Comparison of ENCODE assay signal across 8 mouse cellular contexts in the genomic region with DNA sequence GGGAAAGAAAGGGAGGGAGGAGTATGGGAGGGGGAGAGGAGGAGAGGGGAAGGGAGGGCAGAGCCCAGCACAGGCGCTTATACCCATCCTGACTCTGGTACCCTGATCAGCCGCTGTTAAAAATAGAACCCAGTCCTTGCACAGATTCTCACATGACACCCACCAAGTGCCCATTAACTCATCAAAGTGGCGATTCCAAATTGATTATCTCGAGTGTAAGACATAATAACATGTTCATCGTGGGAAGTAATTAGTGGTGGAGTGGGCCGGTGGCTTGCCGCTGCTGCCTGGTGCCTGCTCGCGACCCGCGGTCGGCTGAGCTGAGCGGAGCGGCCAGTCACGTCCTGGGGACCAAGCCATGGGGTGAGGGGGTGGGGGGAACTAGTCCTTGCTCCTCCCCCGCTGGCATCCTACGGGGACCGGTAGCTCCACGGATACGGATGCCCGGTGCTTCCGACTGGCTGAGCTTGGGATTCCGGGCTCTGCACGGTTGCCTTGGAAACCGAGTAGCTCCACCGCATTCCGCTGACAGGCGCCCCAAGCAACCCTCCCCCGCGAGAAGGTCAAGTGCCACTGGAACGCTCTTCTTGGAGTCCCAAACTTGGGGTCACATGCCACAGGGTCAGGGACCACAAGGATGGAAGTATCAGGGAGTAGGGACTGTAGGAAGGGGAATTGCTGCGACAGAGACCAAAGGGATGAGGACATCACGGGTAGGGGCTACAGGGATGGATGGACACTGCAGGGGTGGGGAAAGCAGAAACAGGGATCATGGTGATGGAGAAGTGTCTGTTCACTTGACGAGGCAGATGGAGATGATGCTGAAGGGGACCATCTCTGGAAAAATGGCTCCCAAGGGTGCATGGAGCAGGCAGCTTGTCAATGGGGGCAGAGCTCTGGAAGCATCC.
DNase-seq lines count a peak whose midpoint lies in the region; ATAC-seq lines count a peak whose summit lies in the region.

No protein-coding gene starts in this region.

- no peaks in the 10 kb centered on the region for H3K27me3 ChIP-seq in hindbrain, embryonic 15.5 days

- intact Hi-C loops in left cerebral cortex, postnatal 4 days (cut with DNase I) = loop anchor here (10.0 kb wide), 1 partner anchor 80 kb away; no protein-coding TSS in a partner anchor

- peak overlapping the region; percentile 70 for H3K27ac ChIP-seq in hindbrain, embryonic 15.5 days (replicated peaks)

- ATAC-seq in hindbrain, embryonic 15.5 days (ENCODE audit: low FRiP score, low read depth) = peak; percentile 79

- H3K4me1 ChIP-seq in hindbrain, embryonic 15.5 days (replicated peaks) = peaks cover 35% of the 10 kb centered on the region

- H3K36me3 ChIP-seq in hindbrain, embryonic 15.5 days = no peaks in the 10 kb centered on the region

- H3K9ac ChIP-seq in hindbrain, embryonic 15.5 days = peak overlapping the region; percentile 32

- no peaks in the 10 kb centered on the region for H3K9me3 ChIP-seq in hindbrain, embryonic 15.5 days

- WGBS in hindbrain, embryonic 15.5 days = 1% methylated on average over 34 of the region's 34 CpGs

- H3K4me2 ChIP-seq in hindbrain, embryonic 15.5 days = peak overlapping the region; percentile 69

- peak; percentile 66 for DNase-seq in layer of hippocampus, adult 11-12 months (ENCODE audit: low spot score)
- no peak for DNase-seq in layer of hippocampus, adult 9-10 months (ENCODE audit: low spot score)
- DNase-seq in embryo, embryonic 11 days = peak; percentile 80
- DNase-seq in left cerebral cortex, postnatal 4 days = peak; percentile 54
- DNase-seq in right cerebral cortex, postnatal 10 days (ENCODE audit: low spot score in 2 of 2) = peak; percentile 86 to 90
- no peak for DNase-seq in thymus, adult 18-20 months
- no peak for DNase-seq in thymus, postnatal 25 days

- peak overlapping the region; percentile 37 for H3K4me3 ChIP-seq in hindbrain, embryonic 15.5 days

Comparison
In these comparisons a context has a peak if more than half of its experiments do, and no peak if none do; other contexts are left out.
1. DNase-seq: peak in layer of hippocampus, adult 11-12 months (single experiment), embryo, embryonic 11 days (single experiment), left cerebral cortex, postnatal 4 days (single experiment) and right cerebral cortex, postnatal 10 days (2 of 2); none in layer of hippocampus, adult 9-10 months (single experiment), thymus, adult 18-20 months (0 of 2) and thymus, postnatal 25 days (single experiment).